Mouse (Mus musculus): ENCODE data around the gene 2810408A11Rik.
"Not testable (repeated sequence)": the region's sequence is repeated elsewhere in the genome, so short reads cannot be mapped to it uniquely, and the experiment has no call there.

The 2810408A11Rik gene

DNA sequence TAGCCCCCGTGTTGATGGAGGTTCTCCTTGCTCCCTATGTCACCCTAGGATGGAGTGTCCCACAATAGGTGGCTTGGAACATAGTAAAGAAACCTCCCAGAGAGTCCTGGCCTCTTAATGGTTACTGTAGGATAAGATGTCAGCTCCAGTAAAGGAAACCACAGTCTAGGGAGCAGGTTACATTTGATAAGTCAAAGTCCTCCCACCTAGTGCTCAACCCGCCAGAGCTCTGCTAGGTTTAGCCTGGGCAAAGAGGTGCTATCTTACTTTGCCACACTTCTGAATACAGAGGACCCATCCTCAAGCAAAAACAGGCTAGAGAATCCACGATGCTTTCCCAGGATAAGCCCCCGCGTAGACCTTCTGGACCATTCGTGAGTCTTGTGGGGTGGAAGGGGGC lies 21.8 kb downstream of the 2810408A11Rik start:
- DNase-seq = no peak

DNA sequence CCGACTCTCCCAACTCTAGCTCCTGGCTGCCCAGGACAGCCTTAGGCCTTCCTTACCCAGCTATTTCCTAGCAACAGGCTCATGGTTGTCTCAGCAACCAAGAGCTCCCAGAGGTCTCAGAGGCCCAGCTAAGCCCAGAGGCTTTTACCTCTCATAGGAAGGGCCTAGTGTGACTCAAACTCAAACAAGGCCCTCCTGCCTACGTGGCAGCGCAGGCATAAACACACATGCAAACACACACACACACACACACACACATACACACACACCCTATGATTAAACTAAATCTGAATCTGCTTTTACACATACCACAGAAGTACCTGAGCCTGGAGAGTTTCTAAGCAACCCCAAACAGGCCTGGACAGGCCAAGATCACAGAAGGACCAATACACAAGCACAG lies 22.4 kb downstream of the 2810408A11Rik start:
- no peak for DNase-seq

DNA sequence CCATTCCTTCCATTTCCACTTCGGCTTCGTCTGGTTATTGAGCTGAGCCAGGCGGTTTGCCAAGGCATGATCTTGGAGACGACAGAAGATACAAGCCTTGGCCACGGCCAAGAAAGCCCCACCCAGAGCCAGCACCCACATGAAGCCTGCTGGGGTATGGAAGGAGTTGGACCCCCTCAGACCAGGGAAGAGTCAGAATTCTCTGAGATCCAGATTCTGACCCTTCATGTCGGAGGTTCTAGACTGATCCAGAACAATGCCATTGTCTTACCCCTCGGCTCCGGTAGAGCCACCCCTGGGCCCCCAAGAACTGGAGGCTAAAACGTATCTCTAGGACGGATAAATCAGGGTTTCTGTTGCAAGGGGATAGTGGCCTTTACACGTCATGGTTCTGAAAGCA lies 22.9 kb downstream of the 2810408A11Rik start, which contains the start of gene Tmem95:
TSS of gene Tmem95 (minus strand) at position 141 of the 400 bp plus-strand sequence.
- DNase-seq = no peak

DNA sequence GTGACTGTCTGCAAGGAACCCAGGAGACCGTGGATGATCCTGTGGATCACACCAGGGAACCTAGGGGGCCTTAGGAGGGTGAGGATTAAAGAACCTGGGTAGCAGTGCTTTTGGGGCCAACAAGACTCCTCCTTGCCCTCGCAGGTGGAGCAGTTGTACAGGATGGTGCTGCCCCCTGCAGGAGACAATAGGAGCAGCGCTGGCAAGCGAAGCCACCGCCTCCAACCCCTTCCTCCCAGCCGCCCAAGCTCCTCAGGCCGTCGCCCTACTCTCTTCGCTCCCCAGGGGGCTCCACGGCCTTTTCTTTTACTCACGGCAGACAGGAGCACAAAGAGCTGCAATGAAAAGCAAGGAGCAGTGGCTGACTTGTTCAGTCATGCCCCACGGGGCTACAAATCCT lies 23.9 kb downstream of the 2810408A11Rik start:
- DNase-seq = peak; percentile 85

DNA sequence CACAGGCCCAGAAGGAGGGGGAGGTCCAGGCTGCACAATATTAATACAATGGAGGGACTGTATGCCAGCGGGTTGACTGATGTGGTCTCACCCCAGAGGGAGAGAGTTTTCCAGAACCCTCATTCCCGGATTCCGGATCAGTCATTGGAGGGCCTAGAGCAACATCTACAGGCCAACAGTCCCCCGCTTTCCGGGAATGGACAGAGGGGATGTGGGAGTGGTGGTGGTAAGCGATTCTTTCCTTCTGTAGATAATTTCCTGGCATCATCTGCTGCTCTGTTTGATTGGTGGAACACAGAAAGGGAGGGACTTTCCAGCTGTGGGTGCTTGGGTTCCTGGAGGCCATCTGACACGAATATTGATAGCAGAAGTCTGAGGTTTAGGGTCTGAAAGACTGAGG lies 24.6 kb downstream of the 2810408A11Rik start:
- no peak for DNase-seq

DNA sequence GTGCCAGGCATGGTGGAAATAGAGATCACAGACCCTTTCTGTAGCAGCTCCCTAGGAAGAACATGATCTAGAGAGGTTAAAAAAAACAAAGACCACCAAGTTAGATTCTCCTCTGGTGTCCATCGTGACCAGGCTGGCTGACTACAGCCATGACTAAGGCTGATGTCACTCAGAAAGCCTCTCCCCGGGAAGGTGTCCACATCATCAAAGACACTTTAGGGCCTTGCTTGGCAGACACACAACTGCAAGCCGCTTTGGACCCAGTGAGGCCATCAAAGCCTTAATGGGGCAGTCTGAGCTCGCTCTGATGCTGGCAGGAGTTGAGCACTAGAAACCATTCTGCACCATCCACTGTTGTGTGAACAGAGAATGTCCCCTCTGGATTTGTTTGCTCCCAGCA lies 28.3 kb downstream of the 2810408A11Rik start:
- no peak for DNase-seq

DNA sequence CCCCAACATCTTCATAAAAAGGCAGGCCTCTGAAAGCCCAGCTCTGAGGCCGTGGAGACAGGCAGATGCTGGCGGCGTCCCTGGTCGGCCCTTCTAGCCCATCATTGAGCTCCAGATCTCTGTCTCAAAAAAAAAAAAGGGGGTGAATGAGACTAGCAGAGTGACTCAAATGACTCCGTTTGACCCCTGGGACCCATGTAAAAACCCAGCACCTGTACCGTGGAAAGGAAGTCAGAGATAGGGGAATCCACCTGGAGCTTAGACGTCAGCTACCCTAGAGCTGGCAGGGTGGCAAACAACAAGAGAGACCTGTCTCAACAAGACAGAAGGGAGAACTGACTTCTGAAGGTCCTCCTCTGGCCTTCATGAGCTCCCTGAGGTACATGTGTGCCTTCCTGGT lies 29.0 kb downstream of the 2810408A11Rik start:
- no peak for DNase-seq

DNA sequence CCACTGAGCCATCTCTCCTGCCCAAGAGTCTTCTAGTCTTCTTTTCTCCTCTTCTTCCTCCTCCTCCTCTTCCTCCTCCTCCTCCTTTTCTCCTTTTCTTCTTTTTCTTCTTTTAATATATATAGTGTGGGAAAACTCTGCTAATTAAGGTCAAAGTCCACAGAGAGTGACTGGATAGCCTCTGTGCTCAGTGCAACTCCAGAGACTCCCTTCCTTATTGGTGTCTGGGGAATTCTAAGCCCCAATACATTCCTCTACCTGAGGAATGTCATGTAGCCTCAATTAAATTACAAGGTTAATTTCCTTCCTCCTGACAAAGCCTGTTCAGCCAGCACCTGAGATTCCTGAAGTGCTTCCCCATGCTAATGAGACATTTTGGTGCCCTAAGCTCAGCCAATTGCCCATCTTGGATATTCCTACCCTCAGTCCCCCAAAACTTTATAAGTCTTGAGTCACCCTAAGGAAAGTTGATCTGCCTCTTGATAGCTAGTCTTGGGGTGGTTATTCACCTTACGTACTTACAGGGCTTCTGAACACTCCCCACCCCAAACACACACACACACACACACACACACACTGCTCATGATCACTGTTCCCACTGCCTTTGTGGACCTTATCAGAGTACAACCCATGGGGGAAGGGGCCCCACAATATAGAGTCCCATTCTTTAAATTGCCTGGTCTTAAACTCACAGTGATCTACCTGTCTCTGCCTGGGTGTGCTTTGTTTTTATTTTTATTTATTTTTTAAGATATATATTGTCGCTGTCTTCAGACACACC lies 30.3 kb downstream of the 2810408A11Rik start:
- no peak for DNase-seq

DNA sequence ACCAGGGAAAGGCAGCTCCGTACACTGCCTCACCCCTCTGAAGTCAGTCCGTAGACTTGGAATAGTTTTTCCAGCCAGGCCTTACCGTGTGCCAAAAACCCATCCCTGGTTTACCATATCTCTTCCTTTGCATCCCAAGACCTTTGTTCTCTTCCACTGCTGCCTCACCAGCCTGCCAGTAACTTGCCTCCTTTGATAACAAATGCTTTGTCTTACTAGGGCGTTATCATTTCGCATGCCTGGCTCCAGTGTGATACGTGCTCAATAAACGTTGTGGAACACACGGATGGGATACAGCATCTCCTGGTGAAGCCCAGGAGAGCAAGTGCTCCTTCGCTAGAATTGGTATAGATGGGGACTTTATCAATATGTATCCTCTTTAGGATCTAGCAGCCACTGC lies 33.5 kb downstream of the 2810408A11Rik start:
- no peak for DNase-seq

DNA sequence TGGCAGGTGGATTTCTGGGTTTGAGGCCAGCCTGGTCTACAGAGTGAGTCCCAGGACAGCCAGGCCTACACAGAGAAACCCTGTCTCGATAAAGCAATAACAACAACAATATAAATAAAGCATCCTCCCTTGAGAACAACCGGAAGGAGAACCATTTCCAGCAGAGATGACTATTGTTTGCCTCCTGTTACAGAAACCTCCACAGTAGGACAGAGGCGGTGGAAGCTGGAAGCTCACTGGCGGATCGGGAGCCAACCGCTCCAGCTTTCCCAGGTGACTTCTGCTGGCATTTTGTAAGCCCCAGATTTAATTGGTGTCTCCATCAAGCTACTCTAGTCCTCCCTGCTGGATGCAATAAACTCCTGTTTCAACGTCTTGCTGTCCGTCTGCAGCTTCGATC lies 35.2 kb downstream of the 2810408A11Rik start:
- DNase-seq = no peak

DNA sequence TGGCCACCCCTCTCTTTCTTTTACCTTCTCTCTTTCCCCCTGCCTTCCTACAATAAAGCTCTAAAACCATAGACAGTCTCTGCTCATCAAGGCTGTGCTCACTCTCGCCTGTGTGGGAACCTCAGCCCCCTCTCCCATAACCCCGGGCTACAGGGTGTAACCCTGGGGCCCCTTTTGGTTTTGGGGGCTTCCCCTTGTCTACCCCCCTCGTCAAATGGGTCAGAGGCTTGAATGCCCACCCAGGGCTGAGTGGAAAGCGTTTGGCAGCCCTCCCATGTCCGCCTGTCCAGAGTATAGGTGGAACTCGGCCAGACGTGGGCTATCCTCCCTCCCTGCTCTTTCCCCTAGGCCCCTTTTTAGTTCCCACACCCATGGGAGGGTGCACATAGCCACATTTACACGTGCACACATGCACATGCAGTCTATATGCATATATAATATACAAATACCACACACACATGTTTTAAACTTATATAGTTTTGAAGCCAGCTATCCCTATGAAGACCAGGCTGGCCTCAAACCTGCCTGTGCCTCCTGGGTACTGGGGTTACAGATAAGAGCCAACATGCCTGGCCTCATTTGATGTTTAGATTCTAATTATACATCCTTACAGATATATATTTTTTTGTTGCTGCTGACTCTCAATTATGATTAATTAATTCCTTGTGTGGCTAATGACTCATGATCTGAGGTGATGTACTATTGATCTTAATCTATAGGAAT lies 36.5 kb downstream of the 2810408A11Rik start:
- DNase-seq = no peak

DNA sequence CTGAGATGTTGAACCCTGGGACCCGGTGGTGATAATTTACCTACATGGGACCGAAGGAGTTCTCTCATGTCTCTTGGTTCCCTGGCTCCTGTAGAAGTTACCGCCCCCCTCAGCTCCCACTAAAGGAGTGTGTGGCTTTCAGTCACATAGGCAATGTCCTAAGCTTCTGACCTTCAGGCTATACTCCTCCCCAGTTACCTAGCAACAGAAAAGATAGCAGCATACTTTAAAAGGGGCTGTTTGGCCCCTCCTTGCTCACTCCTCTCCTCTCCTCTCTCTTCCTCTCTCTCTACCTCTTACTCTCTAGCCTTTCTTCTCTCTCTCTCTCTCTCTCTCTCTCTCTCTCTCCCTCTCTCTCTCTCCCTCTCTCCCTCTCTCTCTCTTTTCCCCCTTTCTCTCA lies 37.1 kb downstream of the 2810408A11Rik start:
- DNase-seq = not testable (repeated sequence)

DNA sequence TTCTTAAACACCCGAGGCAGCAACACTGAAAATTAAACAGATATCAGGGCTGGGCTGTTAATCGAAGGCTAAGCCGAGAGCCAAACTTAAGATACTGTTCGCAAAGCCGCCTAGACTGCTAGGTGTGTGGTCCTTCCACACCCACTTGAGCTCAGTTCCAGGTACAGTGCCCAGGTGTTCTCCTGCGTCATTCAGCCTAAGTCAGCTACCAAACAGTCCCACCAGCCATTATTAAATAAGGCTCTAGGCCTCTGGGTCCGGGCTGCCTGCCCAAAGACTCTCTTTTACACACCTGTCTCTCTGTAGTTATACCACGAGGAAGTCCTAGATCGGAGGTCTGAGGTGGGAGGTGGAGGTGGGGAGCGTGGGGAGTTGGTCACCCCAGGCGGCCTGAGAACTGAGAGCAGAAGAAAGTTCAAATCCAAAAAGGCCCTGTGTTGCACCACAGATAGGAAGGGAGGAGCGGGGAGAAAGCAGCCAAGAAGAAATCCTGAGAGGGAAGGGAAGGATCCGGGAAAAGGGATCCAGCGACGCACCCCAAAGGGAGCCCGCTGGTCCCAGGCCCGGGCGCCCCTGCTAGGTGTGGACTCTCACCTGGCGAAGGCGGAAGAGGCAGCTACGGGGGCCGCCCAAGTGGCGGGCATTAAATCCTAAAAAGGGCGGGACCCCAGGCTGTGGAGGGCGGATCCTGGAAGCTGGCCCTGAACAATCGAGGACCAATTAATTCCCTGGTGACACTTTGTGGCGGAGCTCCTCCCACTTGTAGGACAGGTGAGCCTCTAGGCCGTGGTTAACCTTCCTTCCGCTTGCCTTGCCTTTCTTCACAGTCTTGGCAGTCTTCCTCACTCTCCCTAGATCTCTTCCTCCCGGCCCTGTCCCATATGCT lies 42.4 kb downstream of the 2810408A11Rik start, which contains the start of gene Tnk1:
TSS of gene Tnk1 (minus strand) at position 618 of the 886 bp plus-strand sequence.
- peak; percentile 74 for DNase-seq

DNA sequence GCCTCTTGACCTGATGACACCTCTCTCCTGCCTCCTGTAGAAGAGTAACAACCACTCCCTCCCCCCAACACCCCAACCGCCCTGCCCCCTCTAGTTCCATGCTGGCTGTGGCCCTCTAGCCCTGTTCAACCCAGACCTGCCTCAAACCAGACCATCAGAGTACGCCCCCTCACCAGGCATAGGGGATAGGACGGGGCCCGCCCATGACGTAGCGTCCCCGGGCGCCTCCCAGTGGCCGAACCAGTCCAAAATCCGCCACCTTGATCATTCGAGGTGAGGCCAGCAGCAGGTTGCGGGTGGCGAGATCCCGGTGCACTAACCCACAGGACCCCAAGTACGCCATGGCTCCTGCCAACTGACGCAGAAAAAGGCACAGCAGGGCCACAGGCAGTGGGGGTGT lies 45.4 kb downstream of the 2810408A11Rik start:
- no peak for DNase-seq

DNA sequence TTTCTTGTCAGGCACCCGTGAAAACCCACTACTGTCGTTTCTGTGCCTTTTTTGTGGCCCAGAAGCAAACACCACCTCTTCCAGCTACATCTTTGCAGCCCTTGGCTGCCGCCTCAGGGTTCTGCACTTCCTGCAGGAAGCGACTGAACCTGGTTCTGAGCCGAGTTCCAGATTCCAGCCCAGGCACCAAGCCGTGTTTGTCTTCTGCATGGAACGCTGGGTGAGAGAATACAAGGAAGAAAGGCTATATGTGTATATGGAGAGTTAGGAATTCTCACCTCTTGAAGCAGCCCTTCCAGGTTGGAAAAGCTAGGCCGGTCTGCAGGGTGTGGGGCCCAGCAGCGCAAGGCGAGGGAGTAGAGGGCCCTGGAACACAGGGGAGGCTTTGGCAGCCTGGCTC lies 46.1 kb downstream of the 2810408A11Rik start:
- no peak for DNase-seq

DNA sequence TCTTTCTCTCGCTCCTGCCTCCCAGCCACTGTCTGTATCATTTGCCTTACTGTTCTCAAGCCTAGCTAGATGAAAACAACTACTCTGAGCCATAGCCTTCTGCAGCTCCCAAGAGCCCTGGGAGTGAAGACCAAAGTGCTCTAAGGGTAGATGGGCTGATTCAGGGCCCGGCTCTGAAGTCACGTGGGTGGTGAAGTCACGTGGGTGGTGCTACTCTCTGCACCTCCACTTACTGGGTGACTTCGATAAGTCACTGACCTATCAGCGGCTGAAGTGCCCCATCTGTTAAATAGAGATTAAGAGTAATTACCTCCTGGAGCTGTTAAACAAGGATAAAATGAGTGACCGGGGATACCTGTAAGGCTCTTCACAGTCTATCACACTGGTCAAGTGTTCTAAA lies 46.8 kb downstream of the 2810408A11Rik start:
- DNase-seq = peak; percentile 39

DNA sequence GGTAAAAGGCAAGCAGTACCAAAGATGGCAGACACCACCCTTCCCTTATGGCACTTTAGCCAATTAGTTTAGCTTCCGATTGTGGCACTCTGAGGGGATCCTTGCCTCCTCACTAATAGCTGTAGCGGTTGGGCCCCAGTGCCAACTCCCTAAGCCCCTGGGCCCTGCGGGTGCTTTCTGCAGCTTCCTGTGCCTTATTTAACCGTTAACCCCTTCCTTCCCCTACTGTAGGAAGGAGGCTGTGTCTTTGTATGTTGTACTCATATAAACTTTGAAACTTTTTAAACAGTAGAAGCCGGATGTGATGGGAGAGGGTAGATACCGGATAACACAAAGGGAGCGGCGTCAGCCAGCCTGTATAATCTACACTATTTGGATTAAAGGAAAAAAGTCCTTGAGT lies 50.0 kb downstream of the 2810408A11Rik start:
- DNase-seq = no peak

DNA sequence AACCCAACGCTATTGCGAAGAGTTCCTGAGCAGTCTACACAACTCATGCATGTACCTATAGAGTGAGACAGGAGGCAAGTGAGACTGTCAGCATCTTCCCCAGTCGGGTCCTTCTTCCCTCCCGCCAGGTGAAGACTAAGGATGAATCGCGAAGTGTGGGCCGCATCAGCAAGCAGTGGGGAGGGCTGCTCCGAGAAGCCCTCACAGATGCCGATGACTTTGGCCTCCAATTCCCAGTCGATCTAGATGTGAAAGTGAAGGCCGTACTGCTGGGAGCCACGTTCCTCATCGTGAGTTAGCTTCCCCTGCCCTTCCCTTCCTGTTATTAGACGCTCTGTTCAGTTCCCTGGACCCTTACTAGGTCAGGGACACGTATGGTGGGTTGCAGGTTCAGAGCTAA lies 50.9 kb downstream of the 2810408A11Rik start:
- DNase-seq = no peak

DNA sequence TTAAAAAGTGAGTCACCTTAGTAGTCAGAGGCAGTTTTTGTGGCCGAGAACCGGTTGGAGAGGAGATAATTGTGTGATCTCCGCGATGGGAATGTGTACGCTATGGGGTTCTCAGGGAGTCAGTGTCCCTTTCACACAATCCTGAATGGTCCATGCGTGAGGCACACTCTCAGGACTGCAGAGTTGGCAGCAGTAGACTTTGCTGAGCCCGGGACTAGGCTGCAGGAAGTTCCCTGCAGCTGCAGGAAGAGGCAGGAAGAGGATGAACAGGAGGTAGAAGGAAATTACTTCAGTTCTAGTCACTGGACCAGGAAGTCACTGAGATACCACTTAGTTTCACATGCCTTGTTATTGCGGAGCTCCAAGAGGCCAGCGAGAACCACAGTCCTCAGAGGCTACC lies 51.7 kb downstream of the 2810408A11Rik start:
- DNase-seq = no peak

DNA sequence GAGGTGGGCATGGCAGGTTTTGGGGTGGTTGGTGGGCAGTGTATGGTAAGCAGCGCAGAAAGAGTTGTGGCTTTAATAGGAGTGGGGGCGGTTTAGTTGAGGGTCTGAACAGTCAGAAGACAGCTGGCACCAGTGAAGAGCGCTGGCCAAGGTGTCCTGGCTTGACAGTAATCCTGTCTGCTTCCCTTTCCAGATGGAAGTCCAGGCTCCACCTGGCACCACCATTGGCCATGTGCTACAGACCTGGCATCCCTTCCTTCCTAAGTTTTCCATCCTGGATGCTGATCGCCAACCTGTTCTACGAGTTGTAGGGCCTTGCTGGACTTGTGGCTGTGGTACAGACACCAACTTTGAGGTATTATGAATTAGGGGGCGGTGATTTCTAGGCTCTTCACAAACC lies 52.8 kb downstream of the 2810408A11Rik start:
- DNase-seq = no peak
